Mouse (Mus musculus) thymus, postnatal 36 days (tissue): ENCODE measurements at regions not wholly inside any gene's neighbourhood (a gene's known extent, or its start where the extent isn't known, plus 50 kb on each side); places are given as distances from the start of the nearest gene placed in this dataset.

Source experiments
- DNase-seq, 2 experiments: peaks; one replicate each; pipeline ENCODE4 v3.0.0; 2022; ENCODE audit warnings: mixed read lengths in 2 of 2

DNA sequence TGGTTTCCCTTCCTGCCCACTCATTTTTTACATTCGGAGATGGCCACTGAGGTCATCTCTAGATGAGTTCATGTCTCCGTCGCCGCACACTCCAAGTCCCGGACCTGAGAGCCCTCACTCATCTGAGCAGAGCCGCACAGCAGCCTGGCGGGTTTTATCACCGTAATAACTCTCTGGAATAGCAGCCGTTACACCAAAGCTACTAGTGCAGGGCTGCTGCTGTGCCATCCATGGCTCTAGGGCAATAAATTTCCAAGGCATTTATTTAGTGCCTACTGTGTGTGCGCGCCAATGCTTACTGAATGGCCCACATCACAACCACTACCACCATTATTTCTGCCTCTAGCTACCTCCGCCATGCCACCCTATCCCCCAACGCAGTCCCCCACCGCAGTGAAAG lies 242.9 kb upstream of the Rpl38 start:
- no peak for DNase-seq

DNA sequence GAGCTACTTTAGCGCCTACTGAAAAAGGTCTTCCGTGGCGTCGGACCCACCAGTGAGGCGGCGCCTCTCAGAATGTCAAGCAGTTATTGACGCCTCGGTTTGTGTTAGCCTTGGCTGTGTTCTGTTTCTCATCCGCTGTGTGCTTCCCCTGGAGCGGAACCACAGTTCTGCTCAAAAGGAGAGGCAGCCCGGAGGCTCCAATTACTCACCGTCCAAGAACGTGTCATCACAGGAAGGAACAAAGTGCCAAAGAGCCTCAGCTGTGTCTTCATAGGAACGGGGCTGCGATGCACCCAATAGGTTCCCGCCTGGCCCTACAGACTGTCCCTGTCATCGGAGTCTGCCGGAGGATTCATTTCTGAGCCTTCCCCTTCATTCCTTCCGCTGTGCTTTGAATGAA lies 245.0 kb upstream of the Rpl38 start:
- DNase-seq: no peak

DNA sequence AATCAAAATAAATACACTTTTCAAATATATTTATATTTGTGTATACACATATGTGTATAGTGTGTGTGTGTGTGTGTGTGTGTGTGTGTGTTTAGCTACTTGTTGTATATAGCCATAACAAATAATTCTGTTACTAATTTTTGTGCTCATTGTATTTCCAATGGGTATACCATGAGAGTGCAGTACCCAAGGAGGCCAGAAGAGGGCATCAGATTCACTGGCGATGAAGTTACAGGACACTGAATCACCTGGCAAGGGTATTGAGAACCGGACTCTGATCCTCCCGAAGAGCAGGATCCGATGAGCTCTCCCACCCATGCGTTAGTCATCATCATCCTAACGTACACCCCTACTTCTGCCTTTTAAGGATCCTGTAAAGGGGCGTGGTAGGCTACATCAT lies 249.3 kb upstream of the Rpl38 start:
- DNase-seq: no peak

GRCm38 (mm10) chr11:114416168-114416567 lies 252.2 kb upstream of the Rpl38 start:
- no peak for DNase-seq

DNA sequence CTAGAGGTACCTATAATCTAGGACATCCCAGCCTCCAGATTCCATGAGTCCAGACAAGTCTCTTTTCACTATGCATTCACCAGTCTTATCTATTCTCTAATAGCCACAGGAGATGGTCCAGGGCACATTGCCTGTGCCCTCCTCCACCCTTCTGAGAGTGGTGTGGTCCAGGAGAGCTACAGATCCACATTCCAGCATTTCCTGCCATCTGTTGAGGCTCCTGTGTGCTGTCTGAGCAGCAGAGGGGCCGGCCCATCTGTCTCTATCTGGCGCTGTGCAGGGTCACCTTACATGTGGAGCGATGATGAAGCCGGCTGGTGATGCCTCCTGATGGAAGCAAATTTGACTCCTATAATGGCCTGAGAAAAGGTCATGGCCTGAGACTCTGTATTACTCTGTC lies 263.9 kb upstream of the Rpl38 start:
- DNase-seq: no peak

GRCm38 (mm10) chr11:114402556-114403320 lies 265.6 kb upstream of the Rpl38 start:
- DNase-seq: no peak

- DNase-seq: peak in 1 of 2 experiments; percentile 13
These were observed 267.6 kb upstream of the Rpl38 start for GRCm38 (mm10) chr11:114400701-114401100.

GRCm38 (mm10) chr11:114392161-114392560 lies 276.2 kb upstream of the Rpl38 start:
- DNase-seq: no peak

DNA sequence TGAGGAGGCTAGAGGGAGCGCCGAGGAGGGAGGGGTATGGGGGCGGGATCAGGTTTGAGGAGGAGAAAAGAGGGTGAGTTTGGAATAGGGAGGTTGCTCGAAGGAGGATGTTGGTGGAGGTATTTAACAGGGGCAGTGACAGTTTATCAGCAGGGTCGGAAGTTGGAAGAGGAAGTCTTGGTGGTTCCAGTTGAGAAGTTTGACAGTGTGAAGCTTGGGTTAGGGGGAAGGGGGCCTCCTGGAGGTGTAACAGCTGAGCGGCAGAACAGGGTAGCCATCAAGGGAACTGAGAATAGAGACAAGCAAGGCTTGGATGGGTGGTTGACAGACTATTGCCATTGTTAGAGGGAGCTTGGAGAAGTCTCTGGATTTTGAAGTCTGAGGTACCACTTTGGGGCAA lies 276.8 kb upstream of the Rpl38 start:
- no peak for DNase-seq

GRCm38 (mm10) chr11:114387091-114387490 lies 281.2 kb upstream of the Rpl38 start:
- no peak for DNase-seq

DNA sequence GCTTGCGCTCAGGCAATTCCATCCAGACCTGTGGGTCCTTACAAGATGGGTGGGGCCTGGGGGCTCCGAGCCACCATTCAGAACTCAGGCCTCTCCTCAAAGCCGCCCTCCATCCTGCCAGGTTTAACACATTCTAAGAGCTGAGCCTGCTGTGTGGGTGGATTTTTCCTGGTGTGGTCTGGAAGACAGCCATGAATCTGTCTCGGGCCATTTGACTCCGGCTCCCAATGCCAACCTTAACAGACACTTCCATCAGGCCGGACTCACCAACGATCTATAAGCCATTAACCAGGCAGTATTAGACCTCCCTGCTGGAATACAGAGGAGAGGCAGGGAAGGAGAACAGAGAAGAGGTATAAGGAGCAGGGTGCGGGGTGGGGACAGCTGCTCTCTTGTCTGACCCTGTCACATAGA lies 288.9 kb upstream of the Rpl38 start:
- DNase-seq: no peak

DNA sequence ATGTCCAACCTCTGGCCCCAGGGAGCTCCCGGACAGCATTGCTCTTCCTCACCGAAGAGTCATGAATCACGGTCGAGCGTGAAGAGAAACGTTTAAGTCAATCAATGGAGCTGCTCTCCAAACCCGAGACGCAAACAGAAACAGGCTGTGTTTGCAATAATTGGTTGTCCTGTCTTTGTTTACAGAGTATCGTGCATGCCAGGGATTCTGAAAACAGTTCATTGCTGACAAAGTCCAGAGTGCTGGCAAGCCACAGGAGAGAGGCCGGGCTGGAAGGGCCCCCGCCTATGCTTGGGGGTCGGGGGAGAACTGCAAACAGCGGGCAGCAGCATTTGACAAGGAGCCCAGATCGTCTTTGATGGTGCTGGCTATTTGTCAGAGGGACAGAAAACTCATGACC lies 292.4 kb upstream of the Rpl38 start:
- no peak for DNase-seq

GRCm38 (mm10) chr11:114370708-114371107 lies 297.6 kb upstream of the Rpl38 start:
- no peak for DNase-seq

DNA sequence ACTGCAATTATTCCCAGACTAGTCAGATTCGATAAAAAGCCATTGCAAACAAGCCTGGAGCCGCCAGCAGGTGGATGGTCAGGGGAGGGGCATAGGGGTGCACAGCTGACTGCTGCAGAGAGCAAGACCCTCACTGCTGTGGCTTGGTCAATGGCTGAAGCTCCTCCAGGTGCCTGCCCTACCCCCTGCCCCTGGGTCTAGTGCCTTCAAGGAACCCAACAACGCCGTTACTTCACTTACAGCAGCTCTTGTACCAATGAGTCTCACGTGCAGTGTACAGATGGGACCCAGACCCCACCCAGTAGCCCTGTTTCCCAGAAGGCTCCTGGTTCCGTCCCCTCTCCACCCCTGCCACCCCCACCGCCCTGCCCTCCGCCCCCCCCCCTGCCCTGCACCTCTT lies 300.5 kb upstream of the Rpl38 start:
- DNase-seq: no peak

DNA sequence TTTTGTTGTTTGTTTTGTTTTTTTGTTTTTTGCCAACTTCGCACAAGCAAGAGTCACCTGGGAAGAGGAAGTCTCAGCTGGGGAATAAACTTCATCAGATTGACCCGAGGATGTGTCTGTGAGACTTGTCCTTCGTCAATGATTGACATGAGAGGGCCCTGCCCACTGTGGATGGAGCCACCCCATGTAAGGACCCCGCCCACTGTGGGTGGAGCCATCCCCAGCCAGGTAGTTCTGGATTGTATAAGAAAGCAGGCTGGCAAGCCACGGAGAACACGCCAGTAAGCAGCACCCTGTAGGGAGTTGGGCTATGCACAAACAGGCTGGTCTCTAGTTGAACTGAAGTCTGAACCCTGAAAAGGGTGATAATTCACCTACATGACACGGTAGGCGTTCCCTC lies 294.1 kb upstream of the Sdk2 start:
- DNase-seq: no peak

DNA sequence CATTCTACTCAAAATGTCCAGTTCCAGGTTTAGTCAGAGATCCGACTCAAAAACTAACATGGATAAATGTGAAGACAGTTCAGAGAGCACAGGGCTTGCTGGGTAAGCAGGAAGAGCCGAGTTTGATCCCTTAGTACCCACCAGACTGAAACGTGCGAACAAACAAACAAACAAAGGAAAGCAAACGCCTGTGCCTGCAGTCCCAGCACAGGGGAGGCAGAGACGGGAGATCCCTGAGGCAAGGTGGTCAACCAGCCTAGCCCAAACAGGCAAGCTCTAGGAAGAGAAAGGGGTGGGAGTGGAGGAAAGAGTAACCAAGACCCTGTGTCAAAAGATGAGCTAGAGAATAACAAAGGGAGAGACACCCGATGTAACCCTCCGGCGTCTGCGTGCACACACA lies 293.5 kb upstream of the Sdk2 start:
- DNase-seq: no peak

GRCm38 (mm10) chr11:114352146-114352795 lies 285.4 kb upstream of the Sdk2 start:
- no peak for DNase-seq

- DNase-seq: no peak
These were observed 270.1 kb upstream of the Sdk2 start for GRCm38 (mm10) chr11:114336839-114337484.

DNA sequence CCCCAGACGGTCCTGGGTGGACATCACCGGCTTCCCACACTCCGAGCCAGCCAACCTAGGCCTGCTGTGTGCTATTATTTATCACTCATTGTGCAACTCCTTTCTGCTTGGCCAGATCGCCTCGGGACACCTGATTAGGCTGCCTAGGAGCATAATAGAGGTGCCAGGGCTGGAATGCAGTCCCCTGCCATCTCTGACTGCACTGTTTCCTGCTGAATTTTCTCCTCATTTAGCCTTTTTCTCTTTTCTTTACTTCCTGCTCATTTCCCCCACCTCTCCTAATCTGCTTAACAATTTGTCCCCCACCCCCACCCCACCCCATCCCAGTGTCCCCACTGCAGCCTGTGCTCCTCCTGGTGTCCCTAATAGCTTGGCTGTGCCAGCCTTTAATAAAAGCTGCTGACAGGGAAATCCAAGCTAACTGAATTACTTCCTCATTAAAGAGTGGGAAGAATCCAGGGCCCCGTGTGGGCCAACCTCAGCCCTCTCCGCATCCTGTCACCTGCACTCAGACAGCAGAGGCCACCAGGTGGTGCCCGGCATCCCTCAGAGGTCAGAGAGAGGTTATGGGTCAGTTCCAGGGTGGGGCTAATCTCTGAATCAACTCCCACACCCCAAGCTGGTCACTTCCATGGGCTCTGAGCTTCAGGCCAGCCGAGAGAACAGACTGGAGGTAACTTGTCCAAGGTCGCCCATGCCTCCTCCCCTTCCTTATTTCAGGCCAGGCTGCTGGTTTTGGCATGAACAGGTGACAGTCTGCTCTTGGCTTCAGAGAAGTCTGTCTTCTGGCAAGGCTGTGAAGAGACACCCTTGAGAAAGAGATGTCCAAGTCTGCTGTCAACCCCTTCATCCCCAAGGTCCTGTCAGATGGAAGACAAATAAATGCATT lies 269.3 kb upstream of the Sdk2 start:
- no peak for DNase-seq

- DNase-seq: no peak
These were observed 264.8 kb upstream of the Sdk2 start for GRCm38 (mm10) chr11:114331579-114332150.

DNA sequence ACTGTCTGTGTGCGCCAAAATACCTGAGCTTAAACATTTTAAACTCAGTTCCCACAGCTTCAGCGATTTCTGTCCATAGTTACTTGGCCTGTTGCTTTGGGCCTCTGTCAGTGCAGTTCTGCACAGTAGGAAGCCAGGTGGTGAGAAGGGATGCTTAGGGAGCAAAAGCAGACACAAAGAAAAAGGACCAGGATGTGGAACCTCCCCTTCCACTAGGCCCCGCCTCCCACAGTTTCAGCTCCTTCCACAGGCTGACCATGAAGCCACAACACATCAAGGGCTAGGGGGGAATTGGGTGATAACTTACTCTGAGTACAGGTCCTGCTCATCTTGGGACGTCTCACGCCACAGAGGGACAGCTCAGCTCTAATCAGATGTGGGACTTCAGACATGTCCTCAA lies 263.5 kb upstream of the Sdk2 start:
- no peak for DNase-seq

- no peak for DNase-seq
These were observed 255.8 kb upstream of the Sdk2 start for GRCm38 (mm10) chr11:114322627-114323026.

DNA sequence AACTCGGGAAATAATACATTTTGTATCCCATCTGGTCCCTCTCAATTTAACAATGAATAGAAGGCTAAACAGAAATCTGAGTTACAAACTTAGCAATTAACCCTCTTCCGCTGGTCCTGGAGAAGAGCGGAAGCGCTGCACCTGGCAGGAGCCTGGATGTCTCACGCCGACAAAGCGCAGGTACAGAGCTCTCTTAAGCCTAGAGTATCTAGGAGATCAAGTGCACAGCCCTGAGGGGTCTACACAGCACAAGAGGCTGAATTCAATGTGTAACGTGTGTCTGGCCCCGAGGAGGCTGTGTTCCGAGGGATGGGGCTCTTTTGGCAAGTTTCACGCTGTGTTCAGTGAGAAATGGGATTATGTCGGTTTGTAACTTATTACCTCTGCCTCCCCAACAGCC lies 255.1 kb upstream of the Sdk2 start:
- peak in 1 of 2 experiments; percentile 24 for DNase-seq
